Mouse (Mus musculus) liver, embryonic 14.5 days (tissue): ENCODE measurements at regions not wholly inside any gene's neighbourhood (a gene's known extent, or its start where the extent isn't known, plus 50 kb on each side); places are given as distances from the start of the nearest gene placed in this dataset.

Source experiments
- CTCF ChIP-seq: IDR thresholded peaks from 2 replicates; pipeline ENCODE4 v1.5.1; 2016; ENCODE audit warnings: antibody characterized with exemption, low read depth, control low read depth
- EP300 ChIP-seq: IDR thresholded peaks from 2 replicates; pipeline ENCODE4 v1.6.1; 2016; ENCODE audit warnings: antibody characterized with exemption, low read depth

DNA sequence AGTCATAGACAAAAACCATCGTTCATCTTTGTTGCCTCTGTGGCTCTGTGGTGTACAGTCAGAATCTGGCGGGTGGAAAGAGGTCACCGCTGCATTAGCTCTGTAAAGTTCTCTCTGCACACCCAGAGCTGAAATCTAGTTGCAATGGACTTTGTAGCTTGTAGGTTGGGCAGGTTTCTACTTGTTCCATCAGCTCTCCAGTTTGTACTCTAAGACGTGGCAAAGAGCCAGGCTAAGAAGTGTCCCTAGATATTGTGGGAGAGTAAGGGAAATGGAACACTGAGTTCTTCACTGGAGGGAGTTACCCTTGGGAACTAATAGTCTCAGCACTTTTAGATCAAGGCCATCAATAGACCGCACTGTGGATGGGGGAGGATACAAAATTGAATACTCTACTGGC is 197.6 kb upstream of the Nampt start:
- no peak for TF ChIP-seq EP300
- TF ChIP-seq CTCF: no peak
